Mouse (Mus musculus): ENCODE results near the gene Thap11. TPM values are rescaled to one million over a fixed set of nuclear protein-coding genes. Genes with fewer than 3 reads are reported as not detected.

Thap11 gene
- polyA plus RNA-seq (2012; ENCODE audit: low replicate concordance): 18.1 and 52.4 TPM in 2 replicates

GRCm38 (mm10) chr8:105854715-105855216, at the start of gene Thap11:
Gene Thap11 (plus strand): TSS chr8:105855132.

DNA sequence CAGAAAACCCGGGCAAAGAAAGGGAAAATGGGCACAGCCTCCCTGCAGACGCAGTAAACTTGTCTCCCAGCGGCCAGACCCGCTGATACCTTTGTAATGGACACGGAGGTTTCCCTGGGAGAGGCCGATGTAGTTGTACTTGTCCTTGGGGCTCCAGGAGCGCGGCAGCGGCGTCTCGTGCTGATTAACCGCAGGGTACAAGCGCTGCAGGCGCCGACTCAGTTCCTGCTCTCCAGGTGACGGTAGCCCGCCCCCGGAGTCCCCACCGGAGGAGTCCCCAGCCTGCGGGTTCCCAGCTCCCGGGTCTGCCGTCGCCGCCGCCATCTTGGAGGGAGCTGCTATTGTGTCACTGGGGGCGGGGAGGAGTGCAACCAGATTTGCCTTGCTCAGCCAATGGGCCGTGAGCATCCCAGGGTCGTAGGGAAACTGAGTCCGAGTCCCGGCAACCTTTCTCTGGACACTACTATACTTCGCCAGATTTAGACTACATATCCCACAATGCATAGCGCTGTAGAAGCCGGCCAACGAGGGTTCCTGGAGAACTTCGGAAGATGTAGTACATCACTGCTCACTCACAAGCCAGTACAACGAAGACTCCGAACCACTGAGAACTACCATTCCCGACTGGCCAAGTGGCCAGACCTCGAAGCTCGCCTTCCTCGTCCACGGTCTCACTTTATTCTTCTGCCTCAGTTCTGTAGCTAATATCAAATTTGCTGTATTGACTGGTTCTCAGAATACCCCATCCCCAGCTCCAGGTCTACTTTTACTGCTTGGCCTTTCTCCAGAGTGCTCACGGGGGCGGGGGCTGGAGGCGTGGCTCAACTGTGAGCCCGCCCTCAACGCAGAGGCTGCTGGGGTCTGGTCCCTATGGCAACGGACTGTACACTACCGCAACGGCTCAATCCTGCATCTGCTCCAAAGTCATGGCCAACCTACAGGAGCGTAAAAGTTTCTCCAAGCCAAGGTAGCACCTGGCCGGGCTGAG, 27.8 kb upstream of the Thap11 start, which contains the start of the genes Ranbp10 and Tsnaxip1:
TSS of gene Ranbp10 (minus strand) at position 490 of the 988 bp plus-strand sequence.
TSS of gene Tsnaxip1 (plus strand) at position 871 of the 988 bp plus-strand sequence.

DNA sequence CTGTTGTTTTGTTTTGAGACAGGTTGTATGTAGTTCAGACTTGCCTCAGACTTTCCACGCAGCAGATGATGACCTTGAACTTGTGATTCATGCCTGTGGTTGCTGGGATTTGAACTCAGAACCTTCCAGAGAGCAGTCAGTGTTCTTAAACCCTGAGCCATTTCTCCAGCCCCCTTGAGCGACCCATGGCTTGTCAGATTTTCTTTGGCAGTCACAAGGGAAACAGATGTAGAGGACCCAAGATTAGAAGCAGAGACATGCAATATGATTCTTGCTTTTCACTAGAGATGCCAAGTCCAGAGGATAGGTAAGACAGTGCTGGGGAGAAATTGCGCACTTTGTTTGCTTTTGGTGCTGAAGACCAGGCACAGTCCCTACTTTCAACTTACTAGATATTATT, 1.8 kb upstream of the Thap11 start, which contains the start of gene Cenpt:
TSS of gene Cenpt (minus strand) at position 101 of the 400 bp plus-strand sequence.

DNA sequence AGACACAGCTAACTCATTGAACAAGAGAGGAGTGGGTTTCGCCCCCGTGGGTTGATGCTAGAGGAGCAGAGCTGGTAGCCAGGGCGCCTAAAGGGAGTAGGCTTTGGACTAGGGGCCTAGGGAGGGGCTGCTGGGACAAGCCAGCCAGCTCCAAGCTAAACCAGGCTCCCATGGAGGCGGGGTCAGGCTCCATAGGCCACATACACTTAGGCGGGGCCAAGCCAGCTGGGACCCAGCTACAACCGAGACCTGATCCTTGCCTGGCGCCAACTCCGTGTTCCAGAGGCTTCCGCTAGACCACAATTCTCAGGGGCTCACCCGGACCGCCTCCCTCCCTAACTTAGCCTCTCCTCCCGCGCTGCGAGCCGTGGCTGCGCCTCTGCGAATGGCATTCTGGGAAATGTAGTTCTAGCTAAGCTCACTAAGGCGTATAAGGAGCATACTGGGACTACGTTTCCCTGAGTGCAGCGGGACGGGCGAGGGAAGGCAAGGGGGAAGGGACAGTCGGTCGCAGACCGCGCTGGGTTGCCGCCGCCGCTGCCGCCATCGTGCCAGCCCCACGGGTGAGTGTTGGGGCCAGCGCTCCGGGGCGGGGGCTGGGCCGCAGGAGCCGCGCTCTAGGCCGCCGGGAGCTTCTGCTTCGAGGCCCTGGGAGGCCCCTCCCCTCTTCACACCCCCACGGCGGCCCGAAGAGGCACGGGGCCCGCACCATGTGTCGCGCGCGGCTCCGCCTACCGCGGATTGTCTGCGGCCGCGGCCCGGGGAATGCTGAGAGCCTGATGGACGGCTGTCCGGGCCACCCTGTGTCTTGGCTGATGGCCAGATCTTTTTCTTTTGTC, 5.4 kb downstream of the Thap11 start, which contains the start of gene Nutf2:
TSS of gene Nutf2 (plus strand) at position 438 of the 839 bp plus-strand sequence.

GRCm38 (mm10) chr8:105880754-105881520, 26.0 kb downstream of the Thap11 start, which contains the start of gene Edc4:
Gene Edc4 (plus strand): TSS chr8:105880881.

DNA sequence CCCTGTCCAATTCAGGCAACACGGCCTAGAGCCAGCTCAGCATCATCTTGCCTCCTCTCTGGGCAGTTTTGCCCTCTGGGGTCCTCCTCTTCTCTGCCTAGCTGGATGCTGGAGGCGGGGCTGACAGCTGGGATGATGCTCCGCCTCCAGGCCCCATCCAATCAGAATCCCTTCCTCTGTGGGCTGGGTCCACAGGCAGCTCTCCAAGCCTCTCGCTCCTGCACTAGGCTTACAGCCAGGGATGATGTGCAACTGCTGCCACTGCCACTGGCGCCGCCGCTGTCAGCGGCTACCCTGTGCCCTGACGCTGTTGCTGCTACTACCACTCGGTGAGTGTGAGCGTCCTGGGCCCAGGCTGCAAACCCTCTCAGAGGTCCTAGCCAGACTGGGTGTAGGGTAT, 38.4 kb downstream of the Thap11 start, which contains the start of gene Nrn1l:
TSS of gene Nrn1l (plus strand) at position 229 of the 400 bp plus-strand sequence.

DNA sequence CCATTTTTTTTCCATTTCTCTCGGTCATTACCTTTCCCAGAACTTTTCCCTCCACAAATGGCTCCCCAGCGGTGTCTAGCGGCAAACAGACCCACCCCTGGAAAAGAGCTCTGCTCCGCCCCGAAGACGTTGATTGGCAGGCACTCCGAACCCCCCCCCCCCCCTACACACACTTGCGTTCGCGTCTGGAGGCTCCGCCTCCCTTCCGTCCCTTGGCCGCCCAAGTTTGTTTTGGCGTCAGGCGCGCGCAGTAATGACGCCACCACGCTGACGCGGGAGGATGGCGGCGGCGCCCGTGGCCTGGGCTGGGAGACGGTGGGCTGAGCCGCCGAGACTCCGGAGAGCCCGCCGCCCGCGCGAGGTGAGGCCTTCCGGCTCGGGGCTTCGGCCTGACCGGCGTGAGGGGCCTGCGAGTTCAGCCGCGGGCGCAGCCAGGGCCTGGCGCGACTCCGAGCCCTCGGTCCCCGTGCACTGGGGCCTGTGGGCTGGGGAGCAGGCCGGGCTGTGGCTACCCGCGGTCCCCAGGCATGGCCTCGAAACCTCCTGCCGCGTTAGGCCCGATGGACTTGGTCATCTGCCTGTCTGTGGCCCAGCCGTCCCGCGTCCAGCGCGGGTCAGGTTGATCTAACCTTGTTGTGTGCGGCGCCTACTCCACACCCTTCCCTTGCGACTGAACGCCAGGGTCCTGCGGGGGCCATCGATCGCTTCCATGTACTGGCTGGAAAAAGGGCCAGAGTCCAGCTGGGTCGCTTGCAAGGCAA, 45.4 kb downstream of the Thap11 start, which contains the start of gene Pskh1:
TSS of gene Pskh1 (plus strand) at position 262 of the 761 bp plus-strand sequence.

Other genes starting within 250 kb of the Thap11 start
- 14.4 and 23.5 TPM in 2 replicates for gene Ripor1, start 249.9 kb upstream of the Thap11 start, polyA plus RNA-seq (2012; ENCODE audit: low replicate concordance)
- gene Ctcf, start 218.6 kb upstream of the Thap11 start, polyA plus RNA-seq (2012; ENCODE audit: low replicate concordance): 145 and 319 TPM in 2 replicates
- not detected in 2 replicates for gene Agrp, start 217.7 kb upstream of the Thap11 start, polyA plus RNA-seq (2012; ENCODE audit: low replicate concordance)
- 30.2 and 108 TPM in 2 replicates for gene Carmil2, start 168.9 kb upstream of the Thap11 start, polyA plus RNA-seq (2012; ENCODE audit: low replicate concordance)
- 16.0 and 76.2 TPM in 2 replicates for gene Acd, start 154.0 kb upstream of the Thap11 start, polyA plus RNA-seq (2012; ENCODE audit: low replicate concordance)
- 2.0 and 16.3 TPM in 2 replicates for gene Pard6a, start 154.0 kb upstream of the Thap11 start, polyA plus RNA-seq (2012; ENCODE audit: low replicate concordance)
- gene 4933405L10Rik, start 147.5 kb upstream of the Thap11 start, polyA plus RNA-seq (2012; ENCODE audit: low replicate concordance): not detected in 2 replicates
- 33.4 and 64.7 TPM in 2 replicates for gene Enkd1, start 146.9 kb upstream of the Thap11 start, polyA plus RNA-seq (2012; ENCODE audit: low replicate concordance)
- gene Gfod2, start 96.5 kb upstream of the Thap11 start, polyA plus RNA-seq (2012; ENCODE audit: low replicate concordance): 4.4 and 7.9 TPM in 2 replicates
- 43.5 and 111 TPM in 2 replicates for gene Ranbp10, start 27.8 kb upstream of the Thap11 start, polyA plus RNA-seq (2012; ENCODE audit: low replicate concordance)
- not detected in 2 replicates for gene Tsnaxip1, start 27.4 kb upstream of the Thap11 start, polyA plus RNA-seq (2012; ENCODE audit: low replicate concordance)
- 14.1 and 23.1 TPM in 2 replicates for gene Cenpt, start 1.9 kb upstream of the Thap11 start, polyA plus RNA-seq (2012; ENCODE audit: low replicate concordance)
- 81.1 and 133 TPM in 2 replicates for gene Nutf2, start 5.4 kb downstream of the Thap11 start, polyA plus RNA-seq (2012; ENCODE audit: low replicate concordance)
- 14.8 and 34.3 TPM in 2 replicates for gene Edc4, start 25.7 kb downstream of the Thap11 start, polyA plus RNA-seq (2012; ENCODE audit: low replicate concordance)
- gene Nrn1l, start 38.4 kb downstream of the Thap11 start, polyA plus RNA-seq (2012; ENCODE audit: low replicate concordance): 3.1 and 7.0 TPM in 2 replicates
- gene Pskh1, start 45.3 kb downstream of the Thap11 start, polyA plus RNA-seq (2012; ENCODE audit: low replicate concordance): 4.1 and 19.3 TPM in 2 replicates
- gene Ctrl, start 78.7 kb downstream of the Thap11 start, polyA plus RNA-seq (2012; ENCODE audit: low replicate concordance): 0.21 and 1.7 TPM in 2 replicates
- 109 and 171 TPM in 2 replicates for gene Psmb10, start 83.3 kb downstream of the Thap11 start, polyA plus RNA-seq (2012; ENCODE audit: low replicate concordance)
- gene Lcat, start 88.2 kb downstream of the Thap11 start, polyA plus RNA-seq (2012; ENCODE audit: low replicate concordance): 1.2 and 4.9 TPM in 2 replicates
- 28.3 and 35.5 TPM in 2 replicates for gene Slc12a4, start 111.0 kb downstream of the Thap11 start, polyA plus RNA-seq (2012; ENCODE audit: low replicate concordance)
- gene Dpep3, start 124.3 kb downstream of the Thap11 start, polyA plus RNA-seq (2012; ENCODE audit: low replicate concordance): not detected in 2 replicates
- gene Dus2, start 136.2 kb downstream of the Thap11 start, polyA plus RNA-seq (2012; ENCODE audit: low replicate concordance): 2.9 and 6.0 TPM in 2 replicates
- gene Dpep2nb, start 150.8 kb downstream of the Thap11 start, polyA plus RNA-seq (2012; ENCODE audit: low replicate concordance): not detected in 2 replicates
- gene Ddx28, start 156.8 kb downstream of the Thap11 start, polyA plus RNA-seq (2012; ENCODE audit: low replicate concordance): 20.3 and 22.1 TPM in 2 replicates
- gene Nfatc3, start 203.7 kb downstream of the Thap11 start, polyA plus RNA-seq (2012; ENCODE audit: low replicate concordance): 11.8 and 20.8 TPM in 2 replicates